In the genomic region with DNA sequence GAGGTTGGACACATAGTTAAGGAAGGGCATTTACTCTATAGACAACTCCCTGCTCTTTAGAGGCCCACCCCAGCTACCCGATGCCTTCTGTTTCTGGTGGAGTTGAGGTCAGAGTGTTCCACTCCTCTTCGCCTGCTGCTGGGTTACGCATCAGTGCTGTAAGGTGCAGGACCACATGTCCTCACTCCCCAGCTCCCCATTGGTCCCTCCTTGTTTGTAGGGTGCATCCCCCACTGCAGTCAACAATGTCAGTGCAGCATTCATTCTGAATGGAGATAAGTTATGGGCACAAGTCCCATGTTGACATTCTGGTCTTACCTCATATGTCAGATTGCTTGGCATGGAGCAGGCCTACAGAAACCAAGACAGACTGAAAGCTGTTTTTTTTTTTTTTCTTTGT, we compare ENCODE assay signal across 20 mouse cellular contexts.
A peak's percentile ranks its signal among the peaks of the same experiment; 100 is the strongest.
DNase-seq lines count a peak whose midpoint lies in the region; ATAC-seq and TF ChIP-seq lines count a peak whose summit lies in the region.
"Had no signal": no experiment of that assay in that cellular context is flagged by ENCODE, and none has a peak within 500 bp of the region (broad histone marks: within the 10 kb centered on the region; RNA-seq: fewer than 3 reads in every experiment).

No protein-coding gene starts in this region.

- peaks cover 27% of the 10 kb centered on the region for H3K4me1 ChIP-seq in forebrain, embryonic 13.5 days
- H3K4me1 ChIP-seq in forebrain, embryonic 11.5 days (replicated peaks; ENCODE audit: control insufficient read depth, insufficient read depth, low read length) = no peaks in the 10 kb centered on the region; the same call in 1 of the 2 replicates
- peaks cover 30% of the 10 kb centered on the region for H3K4me1 ChIP-seq in hindbrain, embryonic 13.5 days (replicated peaks)
- H3K4me1 ChIP-seq in hindbrain, embryonic 12.5 days = peaks cover 18% of the 10 kb centered on the region
- H3K4me1 ChIP-seq in megakaryocyte, embryonic 14.5 days = no peaks in the 10 kb centered on the region

- ATAC-seq in forebrain, embryonic 13.5 days = 0 out of 2 replicates have a peak, but pooled peaks have one; percentile 41
- ATAC-seq in forebrain, embryonic 11.5 days (replicated peaks; ENCODE audit: low FRiP score) = no peak
- peak; percentile 22; the same call in 1 of the 2 replicates for ATAC-seq in hindbrain, embryonic 13.5 days (ENCODE audit: low FRiP score)
- ATAC-seq in hindbrain, embryonic 12.5 days (ENCODE audit: low FRiP score) = no peak
- ATAC-seq in megakaryocyte, adult 5-6 weeks (ENCODE audit: poor library complexity, severe bottlenecking) = no peak
- ATAC-seq: lung, postnatal 0 days had no signal

- no peaks in the 10 kb centered on the region for H3K9me3 ChIP-seq in forebrain, embryonic 13.5 days (replicated peaks)
- H3K9me3 ChIP-seq in forebrain, embryonic 11.5 days (ENCODE audit: control insufficient read depth, low read length) = no peaks in the 10 kb centered on the region
- H3K9me3 ChIP-seq in hindbrain, embryonic 13.5 days = no peaks in the 10 kb centered on the region
- H3K9me3 ChIP-seq in hindbrain, embryonic 12.5 days (replicated peaks) = no peaks in the 10 kb centered on the region
- no peaks in the 10 kb centered on the region for H3K9me3 ChIP-seq in megakaryocyte, embryonic 14.5 days
- H3K9me3 ChIP-seq: embryonic facial prominence, embryonic 13.5 days; limb, embryonic 10.5 days; liver, embryonic 13.5 days had no signal

- no peak overlapping the region for H3K4me3 ChIP-seq in forebrain, embryonic 13.5 days
- no peak overlapping the region for H3K4me3 ChIP-seq in forebrain, embryonic 11.5 days (ENCODE audit: low read depth, low read length)
- no peak overlapping the region for H3K4me3 ChIP-seq in hindbrain, embryonic 13.5 days
- H3K4me3 ChIP-seq in hindbrain, embryonic 12.5 days = no peak overlapping the region
- H3K4me3 ChIP-seq in megakaryocyte, embryonic 14.5 days (replicated peaks) = peak overlapping the region; percentile 11
- H3K4me3 ChIP-seq: embryonic facial prominence, embryonic 13.5 days; left cerebral cortex, adult 2 months; limb, embryonic 10.5 days; liver, embryonic 13.5 days had no signal

- no peak for TF ChIP-seq POLR2A in brain, embryonic 14.5 days (IDR thresholded peaks at IDR 0.05; ENCODE audit: borderline replicate concordance, extremely low read depth, insufficient read depth, insufficient read length, poor library complexity, severe bottlenecking)

- H3K27me3 ChIP-seq in forebrain, embryonic 13.5 days = no peaks in the 10 kb centered on the region
- no peaks in the 10 kb centered on the region for H3K27me3 ChIP-seq in forebrain, embryonic 11.5 days (ENCODE audit: control insufficient read depth, insufficient read depth, low read length)
- no peaks in the 10 kb centered on the region for H3K27me3 ChIP-seq in hindbrain, embryonic 13.5 days
- no peaks in the 10 kb centered on the region for H3K27me3 ChIP-seq in hindbrain, embryonic 12.5 days
- H3K27me3 ChIP-seq in megakaryocyte, embryonic 14.5 days (replicated peaks) = no peaks in the 10 kb centered on the region
- H3K27me3 ChIP-seq: CH12.LX; embryonic facial prominence, embryonic 13.5 days; liver, embryonic 13.5 days had no signal

- 95% methylated on average over 3 of the region's 3 CpGs for WGBS in forebrain, embryonic 13.5 days
- WGBS in forebrain, embryonic 11.5 days = 82% methylated on average over 3 of the region's 3 CpGs
- 75% methylated on average over 3 of the region's 3 CpGs for WGBS in hindbrain, embryonic 13.5 days
- 73% methylated on average over 3 of the region's 3 CpGs for WGBS in hindbrain, embryonic 12.5 days

- H3K9ac ChIP-seq in forebrain, embryonic 13.5 days = no peak overlapping the region
- H3K9ac ChIP-seq in forebrain, embryonic 11.5 days (ENCODE audit: low read length) = no peak overlapping the region
- no peak overlapping the region for H3K9ac ChIP-seq in hindbrain, embryonic 13.5 days
- no peak overlapping the region for H3K9ac ChIP-seq in hindbrain, embryonic 12.5 days
- H3K9ac ChIP-seq: embryonic facial prominence, embryonic 13.5 days; liver, embryonic 13.5 days had no signal

- DNase-seq in forebrain, embryonic 11.5 days (ENCODE audit: low spot score) = no peak
- peak; percentile 32 for DNase-seq in brain, embryonic 14.5 days (ENCODE audit: low read depth)
- DNase-seq in layer of hippocampus, adult 11-12 months (ENCODE audit: low spot score) = no peak
- DNase-seq: adrenal gland, postnatal 10 days; heart, adult 18-20 months; heart, postnatal 10 days; kidney, adult 8-10 months; liver, embryonic 13.5 days; right cerebral cortex, adult 18-20 months; thymus, adult 18-20 months had no signal

- no peak for TF ChIP-seq CTCF in brain, embryonic 14.5 days (IDR thresholded peaks at IDR 0.05; ENCODE audit: borderline replicate concordance, extremely low read depth, insufficient read depth, insufficient read length)

- H3K36me3 ChIP-seq in forebrain, embryonic 13.5 days (ENCODE audit: poor library complexity, severe bottlenecking) = no peaks in the 10 kb centered on the region
- H3K36me3 ChIP-seq in forebrain, embryonic 11.5 days (ENCODE audit: control insufficient read depth, insufficient read depth, low read length) = no peaks in the 10 kb centered on the region
- H3K36me3 ChIP-seq in hindbrain, embryonic 13.5 days = no peaks in the 10 kb centered on the region
- no peaks in the 10 kb centered on the region for H3K36me3 ChIP-seq in hindbrain, embryonic 12.5 days
- no peaks in the 10 kb centered on the region for H3K36me3 ChIP-seq in megakaryocyte, embryonic 14.5 days (replicated peaks; ENCODE audit: low read length)
- H3K36me3 ChIP-seq: embryonic facial prominence, embryonic 13.5 days; limb, embryonic 10.5 days; liver, embryonic 13.5 days had no signal

- H3K27ac ChIP-seq in forebrain, embryonic 13.5 days = no peak overlapping the region
- H3K27ac ChIP-seq in forebrain, embryonic 11.5 days (ENCODE audit: low read depth, low read length) = no peak overlapping the region
- H3K27ac ChIP-seq in hindbrain, embryonic 13.5 days = no peak overlapping the region
- H3K27ac ChIP-seq in hindbrain, embryonic 12.5 days = no peak overlapping the region
- H3K27ac ChIP-seq: embryonic facial prominence, embryonic 13.5 days; left cerebral cortex, adult 2 months; liver, embryonic 13.5 days had no signal

- H3K4me2 ChIP-seq in forebrain, embryonic 13.5 days = no peak overlapping the region
- H3K4me2 ChIP-seq in forebrain, embryonic 11.5 days (ENCODE audit: low read depth, low read length, severe bottlenecking) = no peak overlapping the region
- no peak overlapping the region for H3K4me2 ChIP-seq in hindbrain, embryonic 13.5 days
- no peak overlapping the region for H3K4me2 ChIP-seq in hindbrain, embryonic 12.5 days (replicated peaks)
- H3K4me2 ChIP-seq: embryonic facial prominence, embryonic 13.5 days; liver, embryonic 13.5 days had no signal

Comparison
In these comparisons a context has a peak if more than half of its experiments do, and no peak if none do; other contexts are left out.
1. ATAC-seq: peak in forebrain, embryonic 13.5 days (single experiment) and hindbrain, embryonic 13.5 days (single experiment); none in forebrain, embryonic 11.5 days (single experiment), hindbrain, embryonic 12.5 days (single experiment) and megakaryocyte, adult 5-6 weeks (single experiment).